ENCODE assay signal across 8 mouse cellular contexts in the genomic region with DNA sequence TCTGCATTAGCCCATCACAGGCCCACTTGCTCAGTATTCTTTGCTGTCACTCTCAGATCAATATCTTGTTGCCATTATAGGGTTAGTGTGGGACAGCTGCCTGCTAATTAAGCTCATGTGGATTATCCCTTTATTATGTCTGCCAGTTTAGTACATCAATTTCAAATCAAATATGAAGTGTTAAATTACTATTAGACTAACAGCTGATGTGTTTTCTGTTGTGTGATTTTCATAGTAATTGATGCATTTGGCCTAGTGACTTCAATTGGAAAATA. TPM values are rescaled to one million over a fixed set of nuclear protein-coding genes. Genes with fewer than 3 reads are reported as not detected.
DNase-seq lines count a peak whose midpoint lies in the region; ATAC-seq and TF ChIP-seq lines count a peak whose summit lies in the region.

No protein-coding gene starts in this region.

- no peak for TF ChIP-seq EP300 in heart, adult 2 months (IDR thresholded peaks at IDR 0.05; ENCODE audit: insufficient read depth, low read depth, low read length)

- intact Hi-C loops in heart, adult 2 months (cut with DNase I): no loop called here
- intact Hi-C loops in heart, postnatal 10 days (cut with DNase I): no loop called here

- no peak overlapping the region for H3K4me3 ChIP-seq in heart, adult 2 months
- no peak overlapping the region for H3K4me3 ChIP-seq in kidney, embryonic 15.5 days (replicated peaks)

- peaks cover 36% of the 10 kb centered on the region for H3K4me1 ChIP-seq in heart, adult 2 months (ENCODE audit: control insufficient read depth, insufficient read depth, low read length)
- peaks cover 32% of the 10 kb centered on the region for H3K4me1 ChIP-seq in kidney, embryonic 15.5 days

- H3K4me2 ChIP-seq in kidney, embryonic 15.5 days: no peak overlapping the region

- TF ChIP-seq POLR2A in heart, adult 2 months (IDR thresholded peaks at IDR 0.05; ENCODE audit: insufficient read depth, low read depth, low read length): no peak

- no peak for TF ChIP-seq CTCF in heart, adult 2 months (IDR thresholded peaks at IDR 0.05)

- H3K27ac ChIP-seq in heart, adult 2 months: peak overlapping the region; percentile 55; the same call in 1 of the 2 replicates
- H3K27ac ChIP-seq in kidney, embryonic 15.5 days: 0 out of 2 replicates have a peak overlapping the region, but pooled peaks have one; percentile 69

- no peak for ATAC-seq in kidney, embryonic 15.5 days (replicated peaks; ENCODE audit: low FRiP score)

- H3K79me2 ChIP-seq in heart, adult 2 months (replicated peaks; ENCODE audit: control insufficient read depth, insufficient read depth, low read length): peaks cover 13% of the 10 kb centered on the region

- no peak overlapping the region for H3K9ac ChIP-seq in heart, adult 2 months (ENCODE audit: low read depth, low read length)
- H3K9ac ChIP-seq in kidney, embryonic 15.5 days: no peak overlapping the region

- H3K36me3 ChIP-seq in heart, adult 2 months (ENCODE audit: control insufficient read depth, insufficient read depth, low read length): peaks cover 26% of the 10 kb centered on the region
- no peaks in the 10 kb centered on the region for H3K36me3 ChIP-seq in kidney, embryonic 15.5 days

- no peak for DNase-seq in heart, adult 2 months
- DNase-seq in heart, postnatal 10 days: no peak
- DNase-seq in kidney, adult 18-20 months: no peak
- peak; percentile 30 for DNase-seq in retina, embryonic 14.5 days (ENCODE audit: low spot score)
- DNase-seq in retina, postnatal 1 day: no peak
- DNase-seq in cerebellum, postnatal 36 days: no peak
- DNase-seq in urinary bladder, adult 2 months (ENCODE audit: low spot score): no peak

- H3K9me3 ChIP-seq in kidney, embryonic 15.5 days (replicated peaks): no peaks in the 10 kb centered on the region

- H3K27me3 ChIP-seq in heart, adult 2 months (ENCODE audit: control insufficient read depth, insufficient read depth, low read length): no peaks in the 10 kb centered on the region
- H3K27me3 ChIP-seq in kidney, embryonic 15.5 days: no peaks in the 10 kb centered on the region

RNA-seq across cellular contexts. Expression of a gene that starts 25.5 kb away (rescaled TPM):
- total RNA-seq in heart, adult 2 months (2021): 10 to 100 TPM; 67.2 to 77.6 TPM
- 13.1 and 23.9 TPM in 2 replicates for polyA plus RNA-seq in heart, adult 2 months (2012; rRNA removed)
- total RNA-seq in heart, postnatal 10 days (2021): 10 to 100 TPM; 70.7 to 86.4 TPM
- 9.0 and 9.4 TPM in 2 replicates for polyA plus RNA-seq in kidney, embryonic 15.5 days (2015; fragmentation: Nextera tagmentation; extraction: Ambion mirVana)
- polyA plus RNA-seq in urinary bladder, adult 2 months (2012; rRNA removed): 17.8 and 19.4 TPM in 2 replicates
